In the genomic region with DNA sequence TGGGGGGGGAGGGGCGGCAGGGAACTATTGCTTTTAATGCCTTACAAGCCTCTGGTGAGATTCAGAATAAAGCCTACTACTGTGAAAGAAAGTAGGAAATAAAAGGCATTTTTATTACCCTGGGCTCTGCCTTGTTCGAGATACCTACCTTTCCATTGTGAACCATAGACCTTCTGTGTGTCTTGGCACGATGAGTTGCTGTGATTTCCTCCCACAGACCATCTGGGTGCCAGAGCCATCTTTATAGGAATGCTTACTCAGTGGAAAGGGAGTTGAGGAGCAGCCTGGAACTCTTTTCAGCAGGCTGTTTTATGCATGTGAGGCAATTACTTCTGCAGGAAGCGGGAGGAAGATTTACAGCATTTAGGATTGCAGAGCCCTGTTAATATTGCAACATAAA, we compare ENCODE assay signal across 10 mouse cellular contexts.
DNase-seq lines count a peak whose midpoint lies in the region; ATAC-seq lines count a peak whose summit lies in the region.
"Had no signal": no experiment of that assay in that cellular context is flagged by ENCODE, and none has a peak within 500 bp of the region (broad histone marks: within the 10 kb centered on the region; RNA-seq: fewer than 3 reads in every experiment).

No protein-coding gene starts in this region.

- 34% methylated on average over 4 of the region's 4 CpGs for WGBS in neural tube, embryonic 13.5 days

- no peaks in the 10 kb centered on the region for H3K36me3 ChIP-seq in neural tube, embryonic 13.5 days
- H3K36me3 ChIP-seq: G1E; hindbrain, embryonic 10.5 days had no signal

- no peaks in the 10 kb centered on the region for H3K9me3 ChIP-seq in neural tube, embryonic 13.5 days
- H3K9me3 ChIP-seq: G1E; hindbrain, embryonic 10.5 days had no signal

- peak overlapping the region; percentile 42; the same call in 1 of the 2 replicates for H3K27ac ChIP-seq in neural tube, embryonic 13.5 days (replicated peaks)
- H3K27ac ChIP-seq: hindbrain, embryonic 10.5 days had no signal

- no peak for DNase-seq in neural tube, embryonic 10.5 days (ENCODE audit: extremely low spot score, low spot score)
- peak; percentile 14 for DNase-seq in hindlimb bud, embryonic 11.5 days (ENCODE audit: extremely low spot score, low read depth, low spot score)
- peak; percentile 35 to 86 for DNase-seq in left cerebral cortex, adult 8-10 months (ENCODE audit: low spot score in 2 of 2)
- DNase-seq in right cerebral cortex, postnatal 36 days (ENCODE audit: low spot score in 2 of 2) = peak; percentile 60 to 85
- DNase-seq in heart, postnatal 4 days = no peak
- no peak for DNase-seq in retina, postnatal 1 day
- DNase-seq: adrenal gland, postnatal 25 days had no signal

- no peaks in the 10 kb centered on the region for H3K27me3 ChIP-seq in neural tube, embryonic 13.5 days

- H3K9ac ChIP-seq in neural tube, embryonic 13.5 days = no peak overlapping the region

- H3K4me3 ChIP-seq in neural tube, embryonic 13.5 days = no peak overlapping the region
- H3K4me3 ChIP-seq: hindbrain, embryonic 10.5 days had no signal

- H3K4me1 ChIP-seq in neural tube, embryonic 13.5 days (replicated peaks) = peaks cover 12% of the 10 kb centered on the region
- H3K4me1 ChIP-seq: hindbrain, embryonic 10.5 days had no signal

- no peak overlapping the region for H3K4me2 ChIP-seq in neural tube, embryonic 13.5 days

- peak; percentile 40; the same call in 1 of the 2 replicates for ATAC-seq in neural tube, embryonic 13.5 days (ENCODE audit: low read depth)

Comparison
In these comparisons a context has a peak if more than half of its experiments do, and no peak if none do; other contexts are left out.
1. DNase-seq: peak in hindlimb bud, embryonic 11.5 days (single experiment), left cerebral cortex, adult 8-10 months (2 of 2) and right cerebral cortex, postnatal 36 days (2 of 2); none in neural tube, embryonic 10.5 days (single experiment), heart, postnatal 4 days (single experiment) and retina, postnatal 1 day (single experiment).